Mouse (Mus musculus): ENCODE results near the gene Gm20716. TPM values are rescaled to one million over a fixed set of nuclear protein-coding genes. Genes with fewer than 3 reads are reported as not detected.
"Not testable (repeated sequence)": the region's sequence is repeated elsewhere in the genome, so short reads cannot be mapped to it uniquely, and the experiment has no call there.

Gene Gm20716
- total RNA-seq, 2 experiments from 2014 or later, result 26.9 to 32.7 TPM

DNA sequence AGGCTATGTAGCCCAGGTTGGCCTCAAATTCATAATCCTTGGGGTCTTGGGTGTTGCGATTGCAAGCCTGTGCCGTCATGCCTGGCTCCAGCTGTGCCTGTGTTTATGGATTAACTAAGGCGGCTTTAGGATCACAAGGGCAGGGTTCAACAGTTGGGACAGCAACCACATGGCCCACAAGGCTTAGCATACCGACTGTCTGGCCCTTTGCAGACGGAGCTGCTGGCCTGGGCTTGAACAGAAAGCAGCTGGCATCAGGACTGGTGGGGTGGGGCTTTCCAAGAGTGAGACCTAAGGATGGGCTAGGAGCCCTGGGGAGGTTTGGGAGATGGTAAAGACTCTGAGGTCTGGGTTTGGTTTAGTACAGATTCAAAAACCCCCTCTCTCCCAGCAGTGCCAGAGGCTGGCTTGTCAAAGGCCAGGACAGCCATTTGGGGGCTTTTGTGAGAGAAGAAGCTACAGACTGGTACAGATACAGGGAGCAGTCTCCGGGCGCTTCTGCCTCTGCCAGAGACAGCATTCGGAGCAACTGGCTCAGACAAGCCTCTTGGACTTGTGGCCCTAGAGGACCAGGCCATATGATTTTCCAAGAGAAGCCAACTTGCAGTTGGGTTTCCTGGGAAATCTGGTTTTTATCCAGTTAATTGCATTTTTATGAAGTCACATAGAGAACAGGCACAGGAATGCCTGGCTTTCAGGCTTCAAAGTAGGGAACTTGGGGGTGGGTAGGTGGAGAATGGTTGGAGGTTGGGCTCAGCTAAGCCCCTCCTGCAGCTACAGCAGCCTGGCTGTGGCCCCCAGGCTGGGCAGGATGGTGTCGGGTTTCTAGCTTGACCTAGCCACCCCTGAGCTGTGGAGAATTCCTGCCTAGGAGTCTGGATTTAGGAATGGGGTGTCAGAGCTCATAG is 61.0 kb downstream of the Gm20716 start:
- DNase-seq (ENCODE audit: extremely low spot score in 1 of 2, low spot score in 1 of 2), result no peak

DNA sequence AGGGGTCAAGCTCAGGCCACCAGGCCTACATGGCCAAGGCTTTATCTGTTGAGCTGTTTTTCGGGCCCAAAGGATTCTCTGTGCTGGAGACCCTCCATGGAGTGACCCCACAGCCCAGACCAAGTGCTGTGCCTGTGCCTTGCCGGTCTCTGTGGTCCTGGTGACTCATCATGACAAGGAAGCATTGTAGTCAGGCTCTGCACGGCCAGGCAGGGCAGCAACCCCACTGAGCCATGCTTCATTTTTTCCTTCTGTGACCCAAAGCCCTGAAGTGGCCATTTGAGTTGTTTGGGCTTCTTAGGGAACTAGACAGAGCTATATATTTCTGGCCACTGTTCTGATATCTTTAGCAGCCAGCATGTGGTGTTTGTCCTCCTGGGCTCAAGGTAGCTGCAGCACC is 62.4 kb downstream of the Gm20716 start:
- DNase-seq (ENCODE audit: extremely low spot score in 1 of 2, low spot score in 1 of 2), result no peak

- no peak for DNase-seq (ENCODE audit: extremely low spot score in 1 of 2, low spot score in 1 of 2)
Observed at GRCm38 (mm10) chr2:168166750-168167460, 63.3 kb downstream of the Gm20716 start.

DNA sequence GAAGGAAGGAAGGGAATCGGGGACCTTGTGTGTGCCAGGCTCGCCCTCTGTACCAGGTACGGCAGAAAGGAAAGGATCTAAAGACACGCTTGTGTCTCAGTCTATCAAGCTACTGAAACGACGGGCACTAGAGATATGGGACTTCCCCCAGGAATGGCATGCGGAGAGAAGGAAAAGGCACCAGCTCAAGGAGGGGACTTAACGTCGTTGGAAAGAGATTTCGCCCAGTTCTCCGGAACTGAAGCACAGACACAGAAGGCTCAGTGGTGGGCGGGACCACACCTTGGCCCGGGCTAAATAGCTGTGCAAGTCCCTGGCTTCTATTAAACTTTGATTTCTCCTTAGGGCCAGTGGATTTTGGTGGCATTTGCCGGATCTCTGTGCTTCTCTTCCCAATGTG is 68.2 kb downstream of the Gm20716 start:
- DNase-seq (ENCODE audit: extremely low spot score in 1 of 2, low spot score in 1 of 2), result no peak

GRCm38 (mm10) chr2:168161514-168161971 is 68.6 kb downstream of the Gm20716 start:
- DNase-seq (ENCODE audit: extremely low spot score in 1 of 2, low spot score in 1 of 2), result no peak

GRCm38 (mm10) chr2:168160370-168160930 is 69.7 kb downstream of the Gm20716 start:
- no peak for DNase-seq (ENCODE audit: extremely low spot score in 1 of 2, low spot score in 1 of 2)

- no peak for DNase-seq (ENCODE audit: extremely low spot score in 1 of 2, low spot score in 1 of 2)
Observed at GRCm38 (mm10) chr2:168158911-168159711, 71.1 kb downstream of the Gm20716 start.

DNA sequence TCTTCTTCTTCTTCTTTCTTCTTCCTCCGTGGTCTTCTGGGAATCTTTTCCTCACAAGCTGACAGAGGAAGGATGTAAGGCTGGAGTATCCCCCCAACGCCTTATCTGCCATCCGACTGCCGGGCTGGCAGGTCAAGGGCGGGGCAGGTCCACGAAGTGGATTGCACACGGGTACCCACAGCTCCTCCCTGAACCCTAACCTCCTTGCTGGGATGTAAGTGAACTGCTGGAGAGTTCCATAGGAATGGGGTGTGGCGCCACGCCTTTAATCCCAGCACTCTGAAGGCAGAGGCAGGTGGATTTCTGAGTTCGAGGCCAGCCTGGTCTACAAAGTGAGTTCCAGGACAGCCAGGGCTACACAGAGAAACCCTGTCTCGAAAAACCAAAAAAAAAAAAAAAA is 72.2 kb downstream of the Gm20716 start:
- DNase-seq (ENCODE audit: extremely low spot score in 1 of 2, low spot score in 1 of 2), result not testable (repeated sequence)

DNA sequence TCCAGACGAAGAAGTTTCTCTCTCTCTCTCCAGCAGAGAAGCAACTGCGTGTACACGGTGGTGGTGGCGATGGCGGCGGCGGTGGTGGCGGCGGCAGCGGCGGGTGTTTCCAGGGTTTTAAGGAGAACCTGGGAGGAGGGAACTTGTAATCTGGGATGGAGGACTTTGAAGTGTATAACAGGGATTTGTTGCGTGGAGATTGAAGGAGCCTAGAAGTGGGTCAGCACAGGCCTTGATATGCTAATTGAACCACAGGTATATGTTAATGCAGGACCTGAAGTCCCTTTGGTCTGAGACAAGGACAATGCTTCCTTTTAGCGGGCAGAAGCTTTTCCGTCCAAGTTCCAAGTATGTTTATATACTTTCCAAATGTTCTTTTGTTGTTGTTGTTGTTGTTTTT is 73.8 kb downstream of the Gm20716 start:
- no peak for DNase-seq (ENCODE audit: extremely low spot score in 1 of 2, low spot score in 1 of 2)

GRCm38 (mm10) chr2:168155666-168156065 is 74.5 kb downstream of the Gm20716 start:
- no peak for DNase-seq (ENCODE audit: extremely low spot score in 1 of 2, low spot score in 1 of 2)

- peak; percentile 41 to 59 for DNase-seq (ENCODE audit: extremely low spot score in 1 of 2, low spot score in 1 of 2)
Observed at GRCm38 (mm10) chr2:168154090-168154881, 75.9 kb downstream of the Gm20716 start.

GRCm38 (mm10) chr2:168149241-168149640 is 80.9 kb downstream of the Gm20716 start:
- no peak for DNase-seq (ENCODE audit: extremely low spot score in 1 of 2, low spot score in 1 of 2)

- no peak for DNase-seq (ENCODE audit: extremely low spot score in 1 of 2, low spot score in 1 of 2)
Observed at GRCm38 (mm10) chr2:168147722-168148432, 82.3 kb downstream of the Gm20716 start.

- no peak for DNase-seq (ENCODE audit: extremely low spot score in 1 of 2, low spot score in 1 of 2)
Observed at GRCm38 (mm10) chr2:168145437-168145836, 84.7 kb downstream of the Gm20716 start.

DNA sequence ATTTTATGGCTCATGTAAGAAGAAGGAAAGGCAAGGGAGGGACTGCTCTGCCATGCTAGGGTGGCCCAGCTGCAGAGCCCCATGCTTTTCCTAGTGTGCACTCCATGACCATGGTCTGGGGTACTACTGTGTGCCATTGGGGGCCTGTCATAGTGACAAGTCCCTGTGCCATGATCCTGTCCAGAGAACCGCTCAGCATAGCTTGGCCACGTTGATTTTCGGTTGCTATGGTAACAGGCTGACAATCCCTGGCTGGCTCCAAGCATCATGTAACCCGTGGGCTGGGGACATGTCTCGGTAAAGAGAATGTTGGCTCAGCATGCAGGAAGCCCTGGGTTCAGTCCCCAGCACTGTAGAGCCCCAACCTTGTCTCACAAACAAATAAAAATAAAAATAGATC is 86.4 kb downstream of the Gm20716 start:
- DNase-seq (ENCODE audit: extremely low spot score in 1 of 2, low spot score in 1 of 2), result no peak

DNA sequence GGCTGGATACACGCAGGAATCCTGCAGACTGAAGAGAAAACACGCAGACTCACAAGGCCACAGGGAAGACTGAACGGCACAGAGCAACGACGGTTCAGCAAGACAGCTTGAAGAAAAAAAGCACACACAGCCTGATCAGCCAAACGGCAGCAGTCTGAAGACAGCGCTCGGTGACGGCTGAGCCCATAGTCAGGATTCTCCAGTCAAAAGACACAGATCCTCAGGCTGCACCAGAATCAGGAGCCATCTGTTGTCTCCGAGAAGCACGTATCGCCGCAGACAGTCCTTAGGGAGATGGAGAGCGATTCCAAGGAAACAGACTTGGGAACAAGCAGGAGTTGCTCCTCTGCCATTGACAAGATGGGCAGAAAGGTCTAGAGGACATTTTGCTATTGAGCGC is 93.0 kb downstream of the Gm20716 start:
- DNase-seq (ENCODE audit: extremely low spot score in 1 of 2, low spot score in 1 of 2), result peak in 1 of 2 experiments; percentile 10

Measured in layer of hippocampus, postnatal 25 days (tissue).